Mouse (Mus musculus) lung, postnatal 0 days (tissue): ENCODE measurements around the gene Wiz. TPM values are rescaled to one million over a fixed set of nuclear protein-coding genes. Genes with fewer than 3 reads are reported as not detected.

Source experiments
- ATAC-seq: fragments of 200-750 bp; cut with Nextera tagmentation; 2 replicates; pipeline ENCODE4 v1.8.0; 2017; ENCODE audit warnings: moderate library complexity
- DNase-seq: peaks from one replicate; pipeline ENCODE4 v3.0.0-alpha.2; 2016; ENCODE audit warnings: low spot score
- H3K27ac ChIP-seq: fragments of 300-500 bp; sonication (generic); 2 replicates; pipeline ENCODE4 v1.5.1; 2014; ENCODE audit warnings: antibody characterized with exemption, mild to moderate bottlenecking, low read length, mixed read lengths
- H3K27me3 ChIP-seq: fragments of 300-500 bp; sonication (generic); replicated peaks from 2 replicates; pipeline ENCODE4 v1.6.1; 2014; ENCODE audit warnings: low read length, mixed read lengths; ENCODE audit not compliant: insufficient read depth
- H3K36me3 ChIP-seq: fragments of 300-500 bp; sonication (generic); 2 replicates; pipeline ENCODE4 v1.6.1; 2014; ENCODE audit warnings: low read length, mixed read lengths; ENCODE audit not compliant: insufficient read depth
- H3K4me1 ChIP-seq: fragments of 300-500 bp; sonication (generic); 2 replicates; pipeline ENCODE4 v1.6.1; 2014; ENCODE audit warnings: antibody characterized with exemption, low read depth, low read length, mixed read lengths; ENCODE audit not compliant: insufficient read depth
- H3K4me2 ChIP-seq: fragments of 300-500 bp; sonication (generic); replicated peaks from 2 replicates; pipeline ENCODE4 v1.6.1; 2014; ENCODE audit warnings: low read depth, mild to moderate bottlenecking, low read length, moderate library complexity, mixed read lengths
- H3K4me3 ChIP-seq: fragments of 300-500 bp; sonication (generic); 2 replicates; pipeline ENCODE4 v1.5.1; 2014; ENCODE audit warnings: low read depth, low read length
- H3K9ac ChIP-seq: fragments of 300-500 bp; sonication (generic); replicated peaks from 2 replicates; pipeline ENCODE4 v1.6.1; 2014; ENCODE audit warnings: low read depth, mild to moderate bottlenecking
- H3K9me3 ChIP-seq: fragments of 300-500 bp; sonication (generic); 2 replicates; pipeline ENCODE4 v1.6.1; 2016; ENCODE audit warnings: low read length, mixed read lengths
- CTCF ChIP-seq: IDR thresholded peaks from 2 replicates; pipeline ENCODE4 v1.5.1; 2016; ENCODE audit warnings: antibody characterized with exemption, mild to moderate bottlenecking
- EP300 ChIP-seq: IDR thresholded peaks from 2 replicates; pipeline ENCODE4 v1.6.1; 2016; ENCODE audit warnings: antibody characterized with exemption, mild to moderate bottlenecking, control low read depth
- WGBS: fragments of 180-500 bp; shearing (Covaris S2); extraction: QIAGEN DNeasy Blood & Tissue Kit; methylation state at CpG from one replicate; pipeline ENCODE4 v1.1.7; 2014; 5-methylcytosine and 5-hydroxymethylcytosine counted together
- polyA plus RNA-seq: library from polyadenylated mRNA; unstranded; fragments of >200 nt; fragmentation: Nextera tagmentation; extraction: Ambion mirVana; gene quantifications from 2 replicates; pipeline ENCODE4 v1.2.1, GENCODE M21; 2015

Wiz gene
- polyA plus RNA-seq, 1 experiment from 2014 or later: 12.1 TPM

GRCm38 (mm10) chr17:32420781-32421180 is 31.5 kb upstream of the Wiz start:
- H3K36me3 ChIP-seq: no peaks in the 10 kb centered on the region
- no peak for DNase-seq
- H3K4me1 ChIP-seq: no peaks in the 10 kb centered on the region
- 73% methylated on average over 8 of the region's 8 CpGs for WGBS
- no peak for ATAC-seq
- H3K4me2 ChIP-seq: no peak overlapping the region
- no peak overlapping the region for H3K27ac ChIP-seq
- no peak overlapping the region for H3K4me3 ChIP-seq
- TF ChIP-seq EP300 (no peak), CTCF (no peak)
- 0 out of 2 replicates have a peak, but pooled peaks cover 3% of the 10 kb centered on the region for H3K27me3 ChIP-seq
- no peaks in the 10 kb centered on the region for H3K9me3 ChIP-seq
- no peak overlapping the region for H3K9ac ChIP-seq

DNA sequence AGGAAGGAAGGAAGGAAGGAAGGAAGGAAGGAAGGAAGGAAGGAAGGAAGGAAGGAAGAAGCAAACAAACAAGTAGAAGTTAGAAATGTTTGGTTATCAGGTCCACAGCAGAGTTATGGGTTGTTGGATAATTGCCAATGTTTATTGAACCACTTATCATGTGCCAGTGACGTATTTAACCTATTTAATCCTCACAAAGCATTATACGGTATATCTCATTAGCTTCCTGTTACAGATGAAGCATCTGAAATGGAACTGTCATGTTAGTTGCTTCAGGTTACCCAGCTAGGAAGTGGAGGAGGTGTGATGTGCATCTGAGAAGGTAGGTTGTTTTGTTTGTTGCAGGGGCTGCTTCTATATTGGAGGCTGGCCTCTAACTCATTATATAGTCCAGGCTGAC is 30.8 kb upstream of the Wiz start:
- 0 out of 2 replicates have a peak, but pooled peaks cover 7% of the 10 kb centered on the region for H3K27me3 ChIP-seq
- TF ChIP-seq EP300 (no peak), CTCF (no peak)
- H3K9me3 ChIP-seq: no peaks in the 10 kb centered on the region
- no peak for ATAC-seq
- H3K9ac ChIP-seq: no peak overlapping the region
- H3K4me1 ChIP-seq: no peaks in the 10 kb centered on the region
- no peak overlapping the region for H3K4me2 ChIP-seq
- no peaks in the 10 kb centered on the region for H3K36me3 ChIP-seq
- no peak overlapping the region for H3K4me3 ChIP-seq
- 13% methylated on average over 2 of the region's 2 CpGs for WGBS
- no peak for DNase-seq
- H3K27ac ChIP-seq: no peak overlapping the region

DNA sequence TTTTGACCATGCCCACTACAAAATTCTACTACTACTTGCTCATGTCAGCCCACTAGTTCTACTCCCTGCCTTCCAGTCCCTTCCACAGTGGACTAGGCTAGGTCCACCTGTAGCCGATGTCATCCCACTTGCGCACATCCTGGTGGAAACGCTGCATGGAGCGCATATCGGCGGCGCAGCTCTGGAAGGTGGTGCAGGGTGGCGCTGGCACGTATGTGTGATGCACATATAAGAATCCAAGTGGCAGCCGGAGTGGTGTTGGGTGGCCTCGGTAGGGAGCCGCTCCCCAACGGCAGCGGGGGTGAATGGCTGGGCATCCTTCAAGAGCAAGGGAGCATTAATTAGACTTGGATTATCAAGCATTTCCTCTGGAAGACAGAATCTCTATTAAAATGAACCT is 27.5 kb upstream of the Wiz start:
- no peak for TF ChIP-seq CTCF
- TF ChIP-seq EP300: no peak
- Histone ChIP-seq H3K9me3 (no peaks in the 10 kb centered on the region), H3K4me3 (no peak overlapping the region), H3K4me1 (no peaks in the 10 kb centered on the region), H3K27ac (no peak overlapping the region), H3K4me2 (no peak overlapping the region), H3K36me3 (no peaks in the 10 kb centered on the region), H3K9ac (no peak overlapping the region), H3K27me3 (0 out of 2 replicates have a peak, but pooled peaks cover 7% of the 10 kb centered on the region)
- WGBS: 92% methylated on average over 14 of the region's 14 CpGs
- ATAC-seq (no peak), DNase-seq (no peak)

GRCm38 (mm10) chr17:32415417-32416020 is 26.3 kb upstream of the Wiz start:
- Histone ChIP-seq H3K4me2 (no peak overlapping the region), H3K36me3 (no peaks in the 10 kb centered on the region), H3K4me3 (no peak overlapping the region), H3K4me1 (no peaks in the 10 kb centered on the region), H3K9me3 (no peaks in the 10 kb centered on the region), H3K27ac (no peak overlapping the region), H3K9ac (no peak overlapping the region), H3K27me3 (0 out of 2 replicates have a peak, but pooled peaks cover 7% of the 10 kb centered on the region)
- ATAC-seq (no peak), DNase-seq (no peak)
- 39% methylated on average over 24 of the region's 24 CpGs for WGBS
- TF ChIP-seq CTCF (no peak), EP300 (no peak)

DNA sequence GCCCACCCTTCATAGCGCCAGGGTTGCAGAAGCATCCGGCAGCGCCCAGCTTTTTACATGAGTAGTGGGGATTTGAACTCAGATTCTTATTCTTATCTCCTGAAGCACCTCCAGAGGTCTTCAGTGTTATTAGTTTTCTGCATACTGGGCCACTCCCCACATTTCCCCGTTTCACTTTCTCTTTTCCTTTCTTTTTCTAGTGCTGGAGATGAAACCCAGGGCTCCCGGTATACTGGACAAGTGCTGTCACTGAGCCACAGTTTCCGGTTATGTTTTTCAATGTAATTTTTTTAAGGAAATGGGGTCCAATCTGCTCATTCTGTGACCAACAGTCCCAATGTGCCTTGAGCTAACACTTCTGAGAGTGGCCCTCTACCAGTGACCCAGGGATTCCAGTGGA is 22.7 kb upstream of the Wiz start:
- Histone ChIP-seq H3K9ac (no peak overlapping the region), H3K27ac (no peak overlapping the region), H3K4me2 (no peak overlapping the region), H3K9me3 (no peaks in the 10 kb centered on the region), H3K36me3 (no peaks in the 10 kb centered on the region), H3K4me3 (no peak overlapping the region), H3K4me1 (no peaks in the 10 kb centered on the region), H3K27me3 (0 out of 2 replicates have a peak, but pooled peaks cover 7% of the 10 kb centered on the region)
- 84% methylated on average over 6 of the region's 6 CpGs for WGBS
- DNase-seq (no peak), ATAC-seq (no peak)
- TF ChIP-seq CTCF: no peak
- TF ChIP-seq EP300: no peak

GRCm38 (mm10) chr17:32403417-32403816 is 14.2 kb upstream of the Wiz start, which contains the start of gene Rasal3:
TSS of gene Rasal3 (minus strand) at chr17:32403583.
- H3K9ac ChIP-seq: no peak within 1 kb of the TSS
- no peak for ATAC-seq

More at GRCm38 (mm10) chr17:32403417-32403816, 14.2 kb upstream of the Wiz start, which contains the start of gene Rasal3:
- H3K36me3 ChIP-seq: no peaks in the 10 kb centered on the region
- no peak within 1 kb of the TSS for H3K4me3 ChIP-seq
- 0 out of 2 replicates have a peak within 1 kb of the TSS, but pooled peaks have one; percentile 1 for H3K4me2 ChIP-seq
- no peaks in the 10 kb centered on the region for H3K9me3 ChIP-seq
- H3K27ac ChIP-seq: no peak within 1 kb of the TSS
- H3K27me3 ChIP-seq: no peaks in the 10 kb centered on the region
- H3K4me1 ChIP-seq: no peaks in the 10 kb centered on the region
- 56% methylated on average over 8 of the region's 8 CpGs for WGBS
- TF ChIP-seq EP300 (no peak), CTCF (no peak)
- DNase-seq: no peak
